Mouse (Mus musculus) kidney, embryonic 15.5 days (tissue): Measurements from ENCODE around the gene Mafg. TPM values are rescaled to one million over a fixed set of nuclear protein-coding genes. Genes with fewer than 3 reads are reported as not detected.
"Not testable (repeated sequence)": the region's sequence is repeated elsewhere in the genome, so short reads cannot be mapped to it uniquely, and the experiment has no call there.

Experiments
- ATAC-seq: fragments of 200-750 bp; cut with Nextera tagmentation; replicated peaks from 2 replicates; pipeline ENCODE4 v1.8.0; 2017; ENCODE audit warnings: moderate TSS enrichment; ENCODE audit not compliant: low FRiP score
- H3K27ac ChIP-seq: fragments of 300-500 bp; sonication (generic); 2 replicates; pipeline ENCODE4 v1.5.1; 2015; ENCODE audit warnings: mild to moderate bottlenecking, inconsistent platforms
- H3K27me3 ChIP-seq: fragments of 300-500 bp; sonication (generic); 2 replicates; pipeline ENCODE4 v1.6.1; 2015; ENCODE audit warnings: inconsistent platforms
- H3K36me3 ChIP-seq: fragments of 300-500 bp; sonication (generic); 2 replicates; pipeline ENCODE4 v1.6.1; 2015; ENCODE audit warnings: inconsistent platforms
- H3K4me1 ChIP-seq: fragments of 300-500 bp; sonication (generic); 2 replicates; pipeline ENCODE4 v1.6.1; 2015; ENCODE audit warnings: inconsistent platforms
- H3K4me2 ChIP-seq: fragments of 300-500 bp; sonication (generic); 2 replicates; pipeline ENCODE4 v1.6.1; 2015; ENCODE audit warnings: moderate library complexity, mild to moderate bottlenecking, inconsistent platforms
- H3K4me3 ChIP-seq: fragments of 300-500 bp; sonication (generic); replicated peaks from 2 replicates; pipeline ENCODE4 v1.5.1; 2015; ENCODE audit warnings: mild to moderate bottlenecking, inconsistent platforms
- H3K9ac ChIP-seq: fragments of 300-500 bp; sonication (generic); 2 replicates; pipeline ENCODE4 v1.6.1; 2015; ENCODE audit warnings: mild to moderate bottlenecking, inconsistent platforms
- H3K9me3 ChIP-seq: fragments of 300-500 bp; sonication (generic); replicated peaks from 2 replicates; pipeline ENCODE4 v1.6.1; 2016; ENCODE audit warnings: inconsistent platforms
- WGBS: fragments of 180-500 bp; shearing (Covaris S2); methylation state at CpG from one replicate; pipeline ENCODE4 v1.1.7; 2015; ENCODE audit warnings: mixed read lengths; 5-methylcytosine and 5-hydroxymethylcytosine counted together
- polyA plus RNA-seq: library from polyadenylated mRNA; unstranded; fragments of >200 nt; fragmentation: Nextera tagmentation; extraction: Ambion mirVana; gene quantifications from 2 replicates; pipeline ENCODE4 v1.2.1, GENCODE M21; 2015

Gene Mafg
- polyA plus RNA-seq, 1 experiment from 2014 or later, result 35.9 TPM

- Histone ChIP-seq H3K4me3 (no peak overlapping the region), H3K4me1 (peaks cover 29% of the 10 kb centered on the region), H3K36me3 (peaks cover 68% of the 10 kb centered on the region), H3K9ac (no peak overlapping the region), H3K4me2 (no peak overlapping the region), H3K9me3 (no peaks in the 10 kb centered on the region), H3K27ac (no peak overlapping the region), H3K27me3 (no peaks in the 10 kb centered on the region)
- ATAC-seq, result no peak
- WGBS, result 78% methylated on average over 2 of the region's 2 CpGs
Observed at GRCm38 (mm10) chr11:120603545-120603944, 29.9 kb downstream of the Mafg start.

- peaks cover 72% of the 10 kb centered on the region for H3K36me3 ChIP-seq
- ATAC-seq, result no peak
Observed at GRCm38 (mm10) chr11:120600716-120601115, 32.7 kb downstream of the Mafg start.

GRCm38 (mm10) chr11:120598990-120599549, 34.3 kb downstream of the Mafg start:
- ATAC-seq, result no peak
- H3K9me3 ChIP-seq, result no peaks in the 10 kb centered on the region
- peak overlapping the region; percentile 92 for H3K4me2 ChIP-seq
- peaks cover 32% of the 10 kb centered on the region for H3K4me1 ChIP-seq
- H3K36me3 ChIP-seq, result peaks cover 71% of the 10 kb centered on the region
- H3K27ac ChIP-seq, result peak overlapping the region; percentile 89
- 41% methylated on average over 17 of the region's 17 CpGs for WGBS
- H3K4me3 ChIP-seq, result peak overlapping the region; percentile 99
- H3K27me3 ChIP-seq, result no peaks in the 10 kb centered on the region
- peak overlapping the region; percentile 74 for H3K9ac ChIP-seq

More at GRCm38 (mm10) chr11:120600716-120601115, 32.7 kb downstream of the Mafg start:
- Histone ChIP-seq H3K9me3 (no peaks in the 10 kb centered on the region), H3K9ac (no peak overlapping the region), H3K4me3 (no peak overlapping the region), H3K4me2 (no peak overlapping the region), H3K4me1 (peaks cover 29% of the 10 kb centered on the region), H3K27ac (no peak overlapping the region), H3K27me3 (no peaks in the 10 kb centered on the region)
- 94% methylated on average over 3 of the region's 3 CpGs for WGBS

GRCm38 (mm10) chr11:120598283-120598989, 35.0 kb downstream of the Mafg start, which contains the start of the genes Alyref and Anapc11:
Gene Alyref (minus strand): TSS chr11:120598365.
Gene Anapc11 (plus strand): TSS chr11:120598421.
- Histone ChIP-seq H3K9me3 (no peaks in the 10 kb centered on the region), H3K27ac (peak within 1 kb of the TSS; percentile 89), H3K4me2 (peak within 1 kb of the TSS; percentile 92), H3K4me1 (peaks cover 32% of the 10 kb centered on the region), H3K4me3 (peak within 1 kb of the TSS; percentile 99), H3K9ac (peak within 1 kb of the TSS; percentile 92), H3K27me3 (no peaks in the 10 kb centered on the region), H3K36me3 (peaks cover 71% of the 10 kb centered on the region)
- under 1% methylated on average over 86 of the region's 88 CpGs for WGBS
- peak; percentile 98 for ATAC-seq

GRCm38 (mm10) chr11:120597240-120598235, 35.9 kb downstream of the Mafg start:
- Histone ChIP-seq H3K27ac (peak overlapping the region; percentile 89), H3K9ac (peak overlapping the region; percentile 92), H3K27me3 (no peaks in the 10 kb centered on the region), H3K4me2 (peak overlapping the region; percentile 92), H3K4me3 (peak overlapping the region; percentile 99), H3K4me1 (peaks cover 32% of the 10 kb centered on the region), H3K9me3 (no peaks in the 10 kb centered on the region), H3K36me3 (peaks cover 71% of the 10 kb centered on the region)
- peak; percentile 61 for ATAC-seq
- 2% methylated on average over 99 of the region's 99 CpGs for WGBS

GRCm38 (mm10) chr11:120588531-120588930, 44.9 kb downstream of the Mafg start:
- WGBS, result 90% methylated on average over 6 of the region's 6 CpGs
- Histone ChIP-seq H3K9ac (no peak overlapping the region), H3K36me3 (peaks cover 99% of the 10 kb centered on the region), H3K27ac (no peak overlapping the region), H3K9me3 (no peaks in the 10 kb centered on the region), H3K4me1 (no peaks in the 10 kb centered on the region), H3K4me2 (no peak overlapping the region), H3K27me3 (no peaks in the 10 kb centered on the region), H3K4me3 (no peak overlapping the region)
- ATAC-seq, result no peak

GRCm38 (mm10) chr11:120583937-120584336, 49.5 kb downstream of the Mafg start:
- H3K27ac ChIP-seq, result no peak overlapping the region
- ATAC-seq, result no peak
- WGBS, result 100% methylated on average over 1 of the region's 1 CpGs
- H3K36me3 ChIP-seq, result peaks cover 66% of the 10 kb centered on the region
- no peak overlapping the region for H3K4me3 ChIP-seq
- H3K9ac ChIP-seq, result no peak overlapping the region
- no peaks in the 10 kb centered on the region for H3K9me3 ChIP-seq
- H3K4me1 ChIP-seq, result peaks cover 29% of the 10 kb centered on the region
- no peak overlapping the region for H3K4me2 ChIP-seq
- H3K27me3 ChIP-seq, result no peaks in the 10 kb centered on the region

GRCm38 (mm10) chr11:120582982-120583293, 50.5 kb downstream of the Mafg start:
- H3K4me2 ChIP-seq, H3K27me3 ChIP-seq, H3K9me3 ChIP-seq, ATAC-seq, H3K4me3 ChIP-seq, H3K9ac ChIP-seq: not testable (repeated sequence)
- H3K27ac ChIP-seq, result peak overlapping the region; percentile 94; the same call in 1 of the 2 replicates
- peaks cover 39% of the 10 kb centered on the region for H3K4me1 ChIP-seq
- H3K36me3 ChIP-seq, result peaks cover 66% of the 10 kb centered on the region
- 92% methylated on average over 2 of the region's 2 CpGs for WGBS

- Histone ChIP-seq H3K27me3 (no peaks in the 10 kb centered on the region), H3K27ac (peak overlapping the region; percentile 94), H3K9ac (peak overlapping the region; percentile 96), H3K4me1 (peaks cover 44% of the 10 kb centered on the region), H3K36me3 (peaks cover 66% of the 10 kb centered on the region), H3K9me3 (no peaks in the 10 kb centered on the region), H3K4me2 (peak overlapping the region; percentile 90), H3K4me3 (peak overlapping the region; percentile 95)
- WGBS, result 71% methylated on average over 8 of the region's 8 CpGs
- ATAC-seq, result no peak
Observed at GRCm38 (mm10) chr11:120582268-120582981, 51.0 kb downstream of the Mafg start.

- H3K27me3 ChIP-seq, result no peaks in the 10 kb centered on the region
- H3K9ac ChIP-seq, result peak within 1 kb of the TSS; percentile 96
- peaks cover 62% of the 10 kb centered on the region for H3K36me3 ChIP-seq
- peak within 1 kb of the TSS; percentile 90 for H3K4me2 ChIP-seq
- peak within 1 kb of the TSS; percentile 95 for H3K4me3 ChIP-seq
- no peaks in the 10 kb centered on the region for H3K9me3 ChIP-seq
- 5% methylated on average over 66 of the region's 75 CpGs for WGBS
- peak within 1 kb of the TSS; percentile 94 for H3K27ac ChIP-seq
- peaks cover 48% of the 10 kb centered on the region for H3K4me1 ChIP-seq
- ATAC-seq, result peak; percentile 15; the same call in 1 of the 2 replicates
Observed at GRCm38 (mm10) chr11:120581490-120582267, 51.7 kb downstream of the Mafg start, which contains the start of gene Arhgdia. Gene Arhgdia (minus strand): TSS chr11:120581624.
